Mouse (Mus musculus) gonadal fat pad, adult 2 months (tissue): ENCODE measurements around the gene 1700029H14Rik. TPM values are rescaled to one million over a fixed set of nuclear protein-coding genes. Genes with fewer than 3 reads are reported as not detected.

Experiments
- DNase-seq: peaks from one replicate; pipeline ENCODE4 v3.0.0-alpha.2; 2012; ENCODE audit warnings: low read depth
- polyA plus RNA-seq: library from polyadenylated mRNA; depleted of rRNA; stranded (reverse); fragments of >200 nt; gene quantifications from 2 replicates; pipeline ENCODE4 v1.2.3, GENCODE M21; 2012; rRNA removed

1700029H14Rik gene
- polyA plus RNA-seq = 3.1 and 3.4 TPM in 2 replicates

GRCm38 (mm10) chr8:13562118-13562517 lies at the start of gene 1700029H14Rik:
TSS of gene 1700029H14Rik (minus strand) at chr8:13562461.
- no peak for DNase-seq

- no peak for DNase-seq
These were observed 49.4 kb upstream of the 1700029H14Rik start for GRCm38 (mm10) chr8:13611702-13612101.

- no peak for DNase-seq
These were observed 47.7 kb upstream of the 1700029H14Rik start for GRCm38 (mm10) chr8:13609971-13610370.

GRCm38 (mm10) chr8:13608946-13609345 lies 46.7 kb upstream of the 1700029H14Rik start:
- DNase-seq = no peak

- no peak for DNase-seq
These were observed 43.7 kb upstream of the 1700029H14Rik start for GRCm38 (mm10) chr8:13605920-13606480.

GRCm38 (mm10) chr8:13602621-13603020 lies 40.4 kb upstream of the 1700029H14Rik start:
- DNase-seq = no peak

GRCm38 (mm10) chr8:13601166-13601565 lies 38.9 kb upstream of the 1700029H14Rik start:
- no peak for DNase-seq

GRCm38 (mm10) chr8:13600716-13601115 lies 38.5 kb upstream of the 1700029H14Rik start:
- no peak for DNase-seq

- DNase-seq = no peak
These were observed 37.9 kb upstream of the 1700029H14Rik start for GRCm38 (mm10) chr8:13600204-13600603.

- DNase-seq = no peak
These were observed 35.5 kb upstream of the 1700029H14Rik start for GRCm38 (mm10) chr8:13597777-13598176.

GRCm38 (mm10) chr8:13595861-13596260 lies 33.6 kb upstream of the 1700029H14Rik start:
- no peak for DNase-seq

GRCm38 (mm10) chr8:13594884-13595323 lies 32.6 kb upstream of the 1700029H14Rik start:
- DNase-seq = no peak

GRCm38 (mm10) chr8:13593340-13593739 lies 31.1 kb upstream of the 1700029H14Rik start:
- no peak for DNase-seq

- no peak for DNase-seq
These were observed 29.0 kb upstream of the 1700029H14Rik start for GRCm38 (mm10) chr8:13591246-13591645.

- no peak for DNase-seq
These were observed 26.8 kb upstream of the 1700029H14Rik start for GRCm38 (mm10) chr8:13589071-13589470.

GRCm38 (mm10) chr8:13584652-13585051 lies 22.4 kb upstream of the 1700029H14Rik start:
- DNase-seq = no peak

GRCm38 (mm10) chr8:13577869-13578268 lies 15.6 kb upstream of the 1700029H14Rik start:
- no peak for DNase-seq

- no peak for DNase-seq
These were observed 9.7 kb upstream of the 1700029H14Rik start for GRCm38 (mm10) chr8:13571999-13572398.

GRCm38 (mm10) chr8:13557526-13557925 lies 4.7 kb downstream of the 1700029H14Rik start:
- DNase-seq = no peak

- no peak for DNase-seq
These were observed 10.8 kb downstream of the 1700029H14Rik start for GRCm38 (mm10) chr8:13551574-13551830.

GRCm38 (mm10) chr8:13550718-13551573 lies 11.3 kb downstream of the 1700029H14Rik start:
- no peak for DNase-seq

- peak; percentile 77 for DNase-seq
These were observed 13.4 kb downstream of the 1700029H14Rik start for GRCm38 (mm10) chr8:13548831-13549230.

GRCm38 (mm10) chr8:13548235-13548634 lies 14.0 kb downstream of the 1700029H14Rik start:
- DNase-seq = no peak
